Mouse (Mus musculus) cerebellum, adult 9-10 months (tissue): Measurements from ENCODE around the gene Map3k11.

Experiments
- DNase-seq: peaks from one replicate; pipeline ENCODE4 v3.0.0; 2022

Gene Map3k11

GRCm38 (mm10) chr19:5711907-5712460, 23.4 kb downstream of the Map3k11 start:
- DNase-seq, result no peak

- no peak for DNase-seq
These were observed 24.7 kb downstream of the Map3k11 start for GRCm38 (mm10) chr19:5713255-5713654.

GRCm38 (mm10) chr19:5713730-5714129, 25.2 kb downstream of the Map3k11 start:
- DNase-seq, result no peak

- DNase-seq, result no peak
These were observed 27.5 kb downstream of the Map3k11 start for GRCm38 (mm10) chr19:5715793-5716688.

- DNase-seq, result no peak
These were observed 28.4 kb downstream of the Map3k11 start for GRCm38 (mm10) chr19:5716955-5717354.

- DNase-seq, result no peak
These were observed 32.7 kb downstream of the Map3k11 start for GRCm38 (mm10) chr19:5721233-5721632.

GRCm38 (mm10) chr19:5722848-5723425, 34.4 kb downstream of the Map3k11 start:
- no peak for DNase-seq

- no peak for DNase-seq
These were observed 35.5 kb downstream of the Map3k11 start for GRCm38 (mm10) chr19:5723934-5724548.

- no peak for DNase-seq
These were observed 36.0 kb downstream of the Map3k11 start for GRCm38 (mm10) chr19:5724549-5724941.

- no peak for DNase-seq
These were observed 36.6 kb downstream of the Map3k11 start for GRCm38 (mm10) chr19:5725029-5725707.

GRCm38 (mm10) chr19:5725767-5726515, 37.4 kb downstream of the Map3k11 start, which contains the start of gene Ehbp1l1:
Ehbp1l1 (minus strand) TSS chr19:5726317.
- DNase-seq, result no peak

GRCm38 (mm10) chr19:5726961-5727578, 38.5 kb downstream of the Map3k11 start:
- no peak for DNase-seq

GRCm38 (mm10) chr19:5727701-5728100, 39.2 kb downstream of the Map3k11 start:
- DNase-seq, result peak; percentile 89

- DNase-seq, result peak; percentile 69
These were observed 40.3 kb downstream of the Map3k11 start for GRCm38 (mm10) chr19:5728631-5729443.

- DNase-seq, result peak; percentile 83
These were observed 40.9 kb downstream of the Map3k11 start, which contains the start of gene Fam89b for GRCm38 (mm10) chr19:5729444-5729815. Fam89b (minus strand) TSS chr19:5729653.

GRCm38 (mm10) chr19:5730314-5731186, 42.0 kb downstream of the Map3k11 start:
- DNase-seq, result peak; percentile 70

- peak; percentile 94 for DNase-seq
These were observed 42.9 kb downstream of the Map3k11 start for GRCm38 (mm10) chr19:5731264-5731978.

- no peak for DNase-seq
These were observed 45.8 kb downstream of the Map3k11 start for GRCm38 (mm10) chr19:5734325-5734724.

GRCm38 (mm10) chr19:5739446-5739845, 50.9 kb downstream of the Map3k11 start:
- DNase-seq, result no peak
